Mouse (Mus musculus) forebrain, embryonic 11.5 days (tissue): ENCODE results near the gene Dab2ip. TPM values are rescaled to one million over a fixed set of nuclear protein-coding genes. Genes with fewer than 3 reads are reported as not detected.

Source experiments
- ATAC-seq: fragments of 200-750 bp; cut with Nextera tagmentation; replicated peaks from 2 replicates; pipeline ENCODE4 v1.8.0; 2017; ENCODE audit warnings: moderate TSS enrichment; ENCODE audit not compliant: low FRiP score
- DNase-seq: peaks from one replicate; pipeline ENCODE4 v3.0.0-alpha.2; 2017; ENCODE audit warnings: low spot score
- H3K27ac ChIP-seq: fragments of 300-500 bp; sonication (generic); 2 replicates; pipeline ENCODE4 v1.5.1; 2014; ENCODE audit warnings: low read depth, low read length
- H3K27me3 ChIP-seq: fragments of 300-500 bp; sonication (generic); 2 replicates; pipeline ENCODE4 v1.6.1; 2014; ENCODE audit warnings: mild to moderate bottlenecking, low read length, mixed read lengths; ENCODE audit not compliant: control insufficient read depth, insufficient read depth
- H3K36me3 ChIP-seq: fragments of 300-500 bp; sonication (generic); 2 replicates; pipeline ENCODE4 v1.6.1; 2014; ENCODE audit warnings: mild to moderate bottlenecking, low read length, moderate library complexity, mixed read lengths; ENCODE audit not compliant: control insufficient read depth, insufficient read depth
- H3K4me1 ChIP-seq: fragments of 300-500 bp; sonication (generic); replicated peaks from 2 replicates; pipeline ENCODE4 v1.6.1; 2014; ENCODE audit warnings: low read length, mixed read lengths; ENCODE audit not compliant: control insufficient read depth, insufficient read depth
- H3K4me2 ChIP-seq: fragments of 300-500 bp; sonication (generic); 2 replicates; pipeline ENCODE4 v1.6.1; 2014; ENCODE audit warnings: low read depth, mild to moderate bottlenecking, low read length, moderate library complexity, mixed read lengths; ENCODE audit not compliant: severe bottlenecking
- H3K4me3 ChIP-seq: fragments of 300-500 bp; sonication (generic); 2 replicates; pipeline ENCODE4 v1.5.1; 2014; ENCODE audit warnings: low read depth, low read length
- H3K9ac ChIP-seq: fragments of 300-500 bp; sonication (generic); 2 replicates; pipeline ENCODE4 v1.6.1; 2014; ENCODE audit warnings: low read length
- H3K9me3 ChIP-seq: fragments of 300-500 bp; sonication (generic); 2 replicates; pipeline ENCODE4 v1.6.1; 2016; ENCODE audit warnings: low read length, mixed read lengths; ENCODE audit not compliant: control insufficient read depth
- WGBS: fragments of 180-500 bp; shearing (Covaris S2); extraction: QIAGEN DNeasy Blood & Tissue Kit; methylation state at CpG from one replicate; pipeline ENCODE4 v1.1.7; 2014; 5-methylcytosine and 5-hydroxymethylcytosine counted together
- polyA plus RNA-seq: library from polyadenylated mRNA; unstranded; fragments of >200 nt; fragmentation: Nextera tagmentation; extraction: Ambion mirVana; gene quantifications from 2 replicates; pipeline ENCODE4 v1.2.1, GENCODE M21; 2014

Dab2ip gene
- polyA plus RNA-seq, 1 experiment from 2014 or later, result 51.5 TPM

- WGBS, result 81% methylated on average over 6 of the region's 6 CpGs
- Histone ChIP-seq H3K4me1 (peaks cover 21% of the 10 kb centered on the region), H3K36me3 (no peaks in the 10 kb centered on the region), H3K4me3 (no peak overlapping the region), H3K27ac (no peak overlapping the region), H3K4me2 (no peak overlapping the region), H3K9ac (no peak overlapping the region), H3K27me3 (no peaks in the 10 kb centered on the region), H3K9me3 (no peaks in the 10 kb centered on the region)
- ATAC-seq (no peak), DNase-seq (no peak)
Observed at GRCm38 (mm10) chr2:35625526-35625925, 67.5 kb downstream of the Dab2ip start.

GRCm38 (mm10) chr2:35626181-35626727 is 68.2 kb downstream of the Dab2ip start:
- Histone ChIP-seq H3K9ac (no peak overlapping the region), H3K9me3 (no peaks in the 10 kb centered on the region), H3K36me3 (no peaks in the 10 kb centered on the region), H3K27me3 (no peaks in the 10 kb centered on the region), H3K27ac (no peak overlapping the region), H3K4me1 (peaks cover 16% of the 10 kb centered on the region), H3K4me2 (no peak overlapping the region), H3K4me3 (no peak overlapping the region)
- 73% methylated on average over 9 of the region's 9 CpGs for WGBS
- ATAC-seq, result no peak
- no peak for DNase-seq

GRCm38 (mm10) chr2:35627298-35627898 is 69.3 kb downstream of the Dab2ip start:
- Histone ChIP-seq H3K4me2 (no peak overlapping the region), H3K9ac (no peak overlapping the region), H3K4me1 (peaks cover 11% of the 10 kb centered on the region), H3K27me3 (no peaks in the 10 kb centered on the region), H3K4me3 (no peak overlapping the region), H3K36me3 (no peaks in the 10 kb centered on the region), H3K27ac (no peak overlapping the region), H3K9me3 (no peaks in the 10 kb centered on the region)
- ATAC-seq, result no peak
- WGBS, result 68% methylated on average over 11 of the region's 11 CpGs
- DNase-seq, result no peak

- no peak overlapping the region for H3K4me3 ChIP-seq
- DNase-seq (no peak), ATAC-seq (no peak)
- H3K36me3 ChIP-seq, result no peaks in the 10 kb centered on the region
- no peak overlapping the region for H3K4me2 ChIP-seq
- no peaks in the 10 kb centered on the region for H3K9me3 ChIP-seq
- 71% methylated on average over 7 of the region's 7 CpGs for WGBS
- no peaks in the 10 kb centered on the region for H3K27me3 ChIP-seq
- no peak overlapping the region for H3K9ac ChIP-seq
- H3K27ac ChIP-seq, result no peak overlapping the region
- peaks cover 5% of the 10 kb centered on the region for H3K4me1 ChIP-seq
Observed at GRCm38 (mm10) chr2:35628052-35628451, 70.0 kb downstream of the Dab2ip start.

GRCm38 (mm10) chr2:35628656-35629055 is 70.6 kb downstream of the Dab2ip start:
- Histone ChIP-seq H3K4me1 (no peaks in the 10 kb centered on the region), H3K27ac (no peak overlapping the region), H3K9me3 (no peaks in the 10 kb centered on the region), H3K4me3 (no peak overlapping the region), H3K9ac (no peak overlapping the region), H3K27me3 (no peaks in the 10 kb centered on the region), H3K36me3 (no peaks in the 10 kb centered on the region), H3K4me2 (no peak overlapping the region)
- no peak for DNase-seq
- WGBS, result 89% methylated on average over 4 of the region's 4 CpGs
- no peak for ATAC-seq

GRCm38 (mm10) chr2:35629126-35629525 is 71.1 kb downstream of the Dab2ip start:
- H3K36me3 ChIP-seq, result no peaks in the 10 kb centered on the region
- H3K9me3 ChIP-seq, result no peaks in the 10 kb centered on the region
- no peak overlapping the region for H3K4me2 ChIP-seq
- H3K9ac ChIP-seq, result no peak overlapping the region
- WGBS, result 86% methylated on average over 6 of the region's 8 CpGs
- DNase-seq (no peak), ATAC-seq (no peak)
- no peak overlapping the region for H3K4me3 ChIP-seq
- no peaks in the 10 kb centered on the region for H3K27me3 ChIP-seq
- no peak overlapping the region for H3K27ac ChIP-seq
- no peaks in the 10 kb centered on the region for H3K4me1 ChIP-seq

- Histone ChIP-seq H3K9me3 (no peaks in the 10 kb centered on the region), H3K4me2 (no peak overlapping the region), H3K27ac (no peak overlapping the region), H3K9ac (no peak overlapping the region), H3K27me3 (no peaks in the 10 kb centered on the region), H3K4me1 (no peaks in the 10 kb centered on the region), H3K36me3 (no peaks in the 10 kb centered on the region), H3K4me3 (no peak overlapping the region)
- ATAC-seq (no peak), DNase-seq (no peak)
- 87% methylated on average over 4 of the region's 4 CpGs for WGBS
Observed at GRCm38 (mm10) chr2:35633392-35633791, 75.3 kb downstream of the Dab2ip start.

- Histone ChIP-seq H3K27me3 (no peaks in the 10 kb centered on the region), H3K36me3 (no peaks in the 10 kb centered on the region), H3K4me3 (no peak overlapping the region), H3K4me2 (no peak overlapping the region), H3K9me3 (no peaks in the 10 kb centered on the region), H3K27ac (no peak overlapping the region), H3K4me1 (no peaks in the 10 kb centered on the region), H3K9ac (no peak overlapping the region)
- ATAC-seq, result no peak
- WGBS, result 88% methylated on average over 4 of the region's 4 CpGs
- DNase-seq, result no peak
Observed at GRCm38 (mm10) chr2:35634963-35635362, 76.9 kb downstream of the Dab2ip start.

GRCm38 (mm10) chr2:35635541-35635940 is 77.5 kb downstream of the Dab2ip start:
- H3K9ac ChIP-seq, result no peak overlapping the region
- WGBS, result 72% methylated on average over 4 of the region's 4 CpGs
- no peaks in the 10 kb centered on the region for H3K27me3 ChIP-seq
- H3K4me1 ChIP-seq, result no peaks in the 10 kb centered on the region
- no peaks in the 10 kb centered on the region for H3K9me3 ChIP-seq
- no peak for ATAC-seq
- DNase-seq, result no peak
- no peak overlapping the region for H3K27ac ChIP-seq
- H3K36me3 ChIP-seq, result no peaks in the 10 kb centered on the region
- no peak overlapping the region for H3K4me3 ChIP-seq
- no peak overlapping the region for H3K4me2 ChIP-seq
